Mouse (Mus musculus): ENCODE results near the gene Mapk8ip3. TPM values are rescaled to one million over a fixed set of nuclear protein-coding genes. Genes with fewer than 3 reads are reported as not detected.

The Mapk8ip3 gene
- polyA plus RNA-seq, 1 experiment: 60.2 TPM

DNA sequence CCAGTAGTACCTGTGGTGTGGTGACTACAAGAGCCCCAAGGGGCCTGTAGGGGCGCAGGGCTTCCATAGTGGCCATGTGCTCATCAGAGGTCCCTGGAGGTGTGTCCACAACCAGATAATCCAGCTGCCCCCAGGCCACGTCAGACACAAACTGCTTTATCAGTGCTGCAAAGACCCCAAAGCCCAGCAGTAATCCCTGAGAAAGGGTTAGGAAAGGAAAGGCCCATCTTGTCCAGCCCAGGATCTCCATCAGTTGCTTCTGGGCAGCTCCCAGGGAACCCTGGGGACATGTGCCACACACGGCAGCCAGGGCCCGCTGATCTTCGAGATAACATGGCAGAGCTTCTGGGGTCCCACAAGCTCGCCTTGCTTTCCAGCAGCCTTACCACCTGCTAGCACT lies 52.4 kb downstream of the Mapk8ip3 start:
- Histone ChIP-seq H3K36me3 (ENCODE audit: control insufficient read depth, insufficient read depth, low read length) (no peaks in the 10 kb centered on the region; the same call in none of the 2 replicates), H3K4me3 (ENCODE audit: control insufficient read depth, low read depth, low read length) (peak overlapping the region; percentile 99), H3K4me1 (ENCODE audit: control insufficient read depth, insufficient read depth, low read length) (peaks cover 13% of the 10 kb centered on the region), H3K27me3 (ENCODE audit: control insufficient read depth, insufficient read depth, low read length) (no peaks in the 10 kb centered on the region), H3K27ac (ENCODE audit: control insufficient read depth, insufficient read depth, low read depth, low read length) (no peak overlapping the region)
- TF ChIP-seq CTCF (IDR thresholded peaks at IDR 0.05; ENCODE audit: control insufficient read depth, insufficient read depth, insufficient replicate concordance, low read depth, low read length) (no peak), POLR2A (IDR thresholded peaks at IDR 0.05; ENCODE audit: control insufficient read depth, low read depth, low read length) (0 out of 2 replicates have a peak, but pooled peaks have one; percentile 23)

DNA sequence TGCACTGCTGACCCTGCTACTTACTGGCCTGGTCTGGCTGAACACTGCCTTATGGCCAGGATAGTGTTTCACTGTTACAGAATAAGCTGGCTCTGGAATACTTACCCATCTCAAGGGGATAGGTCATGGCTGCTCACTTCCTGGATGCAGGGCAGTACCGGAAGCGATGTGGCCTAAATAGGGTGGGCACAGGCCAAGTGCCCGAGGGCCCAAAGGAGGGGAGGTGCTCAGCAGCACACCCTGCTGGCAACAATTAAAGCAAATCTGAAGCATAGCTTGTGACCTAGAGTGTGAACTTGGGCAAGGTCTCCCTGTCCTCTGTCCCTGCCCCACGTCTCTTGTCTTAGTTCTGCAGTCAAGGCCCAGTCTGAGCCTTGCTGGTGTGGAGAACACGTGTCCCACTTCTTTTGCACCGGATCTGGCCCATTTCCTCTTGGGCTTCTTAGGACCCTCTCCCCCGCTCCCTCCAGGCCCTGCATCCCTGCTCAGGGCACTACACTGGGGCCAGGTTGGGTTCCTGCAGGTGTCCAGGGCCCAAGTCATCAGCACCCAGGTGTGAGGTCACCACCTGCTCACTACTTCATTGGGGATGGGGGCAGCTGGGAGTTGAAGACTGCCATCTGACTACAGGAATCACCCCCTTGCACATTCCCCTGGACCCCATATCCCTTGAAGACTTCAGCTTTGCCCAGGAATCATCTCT lies 54.9 kb downstream of the Mapk8ip3 start:
- H3K4me1 ChIP-seq (ENCODE audit: control insufficient read depth, insufficient read depth, low read length): peaks cover 6% of the 10 kb centered on the region; the same call in 1 of the 2 replicates
- no peak overlapping the region for H3K4me3 ChIP-seq (ENCODE audit: control insufficient read depth, low read depth, low read length)
- H3K36me3 ChIP-seq (ENCODE audit: control insufficient read depth, insufficient read depth, low read length): no peaks in the 10 kb centered on the region; the same call in 1 of the 2 replicates
- peak; percentile 38; the same call in 1 of the 2 replicates for TF ChIP-seq CTCF (IDR thresholded peaks at IDR 0.05; ENCODE audit: control insufficient read depth, insufficient read depth, insufficient replicate concordance, low read depth, low read length)
- 0 out of 2 replicates have a peak, but pooled peaks have one; percentile 8 for TF ChIP-seq POLR2A (IDR thresholded peaks at IDR 0.05; ENCODE audit: control insufficient read depth, low read depth, low read length)
- no peak overlapping the region for H3K27ac ChIP-seq (ENCODE audit: control insufficient read depth, insufficient read depth, low read depth, low read length)
- H3K27me3 ChIP-seq (ENCODE audit: control insufficient read depth, insufficient read depth, low read length): no peaks in the 10 kb centered on the region

DNA sequence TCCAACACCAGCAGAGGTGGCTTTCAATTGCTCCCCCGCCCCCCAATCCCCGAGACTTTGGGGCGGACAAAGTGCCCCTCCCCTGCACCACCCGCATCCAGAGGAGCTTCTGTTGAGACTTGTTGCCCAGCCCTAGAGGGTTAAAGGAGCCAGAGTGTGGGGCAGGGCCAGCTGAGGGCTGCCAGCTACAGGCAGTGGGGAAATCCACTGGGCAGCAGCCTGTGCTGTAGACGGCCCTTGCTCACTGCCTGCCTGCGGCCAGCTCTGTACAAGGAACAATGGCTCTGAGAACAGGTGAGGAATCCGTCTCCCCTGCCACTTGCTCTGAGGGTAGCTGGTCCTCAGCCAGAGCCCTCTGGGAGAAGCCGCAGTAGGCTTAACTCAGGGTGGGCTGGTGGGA lies 58.2 kb downstream of the Mapk8ip3 start:
- no peak overlapping the region for H3K27ac ChIP-seq (ENCODE audit: control insufficient read depth, insufficient read depth, low read depth, low read length)
- TF ChIP-seq CTCF (IDR thresholded peaks at IDR 0.05; ENCODE audit: control insufficient read depth, insufficient read depth, insufficient replicate concordance, low read depth, low read length) (no peak), POLR2A (IDR thresholded peaks at IDR 0.05; ENCODE audit: control insufficient read depth, low read depth, low read length) (no peak)
- no peak overlapping the region for H3K4me3 ChIP-seq (ENCODE audit: control insufficient read depth, low read depth, low read length)
- H3K36me3 ChIP-seq (ENCODE audit: control insufficient read depth, insufficient read depth, low read length): no peaks in the 10 kb centered on the region
- H3K4me1 ChIP-seq (ENCODE audit: control insufficient read depth, insufficient read depth, low read length): no peaks in the 10 kb centered on the region
- no peaks in the 10 kb centered on the region for H3K27me3 ChIP-seq (ENCODE audit: control insufficient read depth, insufficient read depth, low read length)

DNA sequence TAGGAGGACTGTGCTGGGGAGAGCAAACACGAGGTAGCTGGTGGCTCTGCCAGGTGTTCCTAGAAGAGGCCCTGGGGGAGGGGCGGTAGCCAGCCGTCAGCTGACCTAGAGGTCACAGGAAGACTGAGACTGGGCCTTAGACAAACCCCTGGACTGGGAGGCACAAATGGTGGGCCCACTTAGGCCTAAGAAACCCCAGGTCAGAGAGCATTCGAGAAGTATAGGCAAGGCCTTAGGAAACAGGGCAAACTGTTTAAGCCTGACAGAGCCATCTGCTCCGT lies 58.7 kb downstream of the Mapk8ip3 start:
- H3K4me3 ChIP-seq (ENCODE audit: control insufficient read depth, low read depth, low read length): no peak overlapping the region
- H3K4me1 ChIP-seq (ENCODE audit: control insufficient read depth, insufficient read depth, low read length): no peaks in the 10 kb centered on the region
- no peak for TF ChIP-seq POLR2A (IDR thresholded peaks at IDR 0.05; ENCODE audit: control insufficient read depth, low read depth, low read length)
- no peak overlapping the region for H3K27ac ChIP-seq (ENCODE audit: control insufficient read depth, insufficient read depth, low read depth, low read length)
- H3K27me3 ChIP-seq (ENCODE audit: control insufficient read depth, insufficient read depth, low read length): no peaks in the 10 kb centered on the region
- H3K36me3 ChIP-seq (ENCODE audit: control insufficient read depth, insufficient read depth, low read length): no peaks in the 10 kb centered on the region

DNA sequence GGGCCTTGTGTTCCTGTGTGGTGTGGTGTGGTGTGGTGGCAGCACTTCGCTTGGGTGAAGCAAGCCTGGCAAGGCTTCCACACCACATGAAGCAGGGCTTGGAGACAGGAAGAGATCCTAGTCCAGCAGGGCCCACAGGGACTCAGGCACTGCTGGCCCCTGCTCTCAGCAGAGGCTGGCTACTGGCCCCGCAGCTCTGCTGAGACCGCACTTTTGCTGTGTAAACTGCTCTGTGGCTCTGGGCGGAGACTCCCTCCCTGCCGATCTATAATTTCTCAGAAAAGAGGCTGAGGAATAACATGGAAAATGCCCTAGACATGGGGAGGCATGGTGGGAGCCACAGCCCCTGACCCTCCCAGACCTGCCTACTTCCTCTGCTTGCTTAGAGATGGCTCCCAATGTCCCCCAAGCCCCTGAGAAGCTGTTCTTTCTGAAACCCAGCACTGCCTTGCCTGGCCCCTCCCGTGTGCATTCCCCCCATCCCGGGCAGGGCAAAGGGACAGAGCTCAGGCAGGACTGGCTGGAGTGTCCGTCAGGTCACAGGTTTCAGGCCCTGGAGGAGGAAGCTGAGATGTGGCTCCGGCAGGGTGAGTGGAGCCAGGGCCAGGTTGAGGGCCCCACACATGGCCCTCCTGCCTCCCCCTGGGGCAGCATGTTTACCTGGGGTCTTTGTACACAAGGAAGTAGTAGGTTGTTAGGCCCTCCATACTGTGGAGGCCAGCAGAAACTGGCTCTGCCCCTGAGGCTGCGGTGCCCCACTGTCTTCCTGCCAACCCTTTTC lies 59.3 kb downstream of the Mapk8ip3 start:
- Histone ChIP-seq H3K4me1 (ENCODE audit: control insufficient read depth, insufficient read depth, low read length) (no peaks in the 10 kb centered on the region), H3K27ac (ENCODE audit: control insufficient read depth, insufficient read depth, low read depth, low read length) (no peak overlapping the region), H3K36me3 (ENCODE audit: control insufficient read depth, insufficient read depth, low read length) (no peaks in the 10 kb centered on the region), H3K4me3 (ENCODE audit: control insufficient read depth, low read depth, low read length) (no peak overlapping the region), H3K27me3 (ENCODE audit: control insufficient read depth, insufficient read depth, low read length) (no peaks in the 10 kb centered on the region)
- TF ChIP-seq CTCF (IDR thresholded peaks at IDR 0.05; ENCODE audit: control insufficient read depth, insufficient read depth, insufficient replicate concordance, low read depth, low read length) (no peak), POLR2A (IDR thresholded peaks at IDR 0.05; ENCODE audit: control insufficient read depth, low read depth, low read length) (no peak)

DNA sequence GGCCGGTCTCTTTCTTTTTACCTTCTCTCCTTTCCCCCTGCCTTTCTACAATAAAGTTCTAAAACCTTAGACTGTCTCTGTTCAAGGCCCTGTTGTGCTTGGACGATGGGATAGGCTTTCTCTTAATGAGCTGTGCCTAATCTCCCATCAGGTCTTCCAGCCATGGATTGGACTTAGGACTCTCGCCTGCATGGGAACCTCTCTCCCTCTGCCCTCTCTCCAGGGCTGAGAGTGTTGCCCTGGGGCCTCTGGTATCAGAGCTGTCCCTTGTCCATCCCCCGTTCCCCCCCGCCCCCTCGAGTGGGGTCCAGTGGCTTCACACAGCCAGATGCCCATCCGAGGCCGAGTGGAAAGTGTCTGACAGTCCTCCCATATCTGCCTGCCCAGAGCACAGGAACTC lies 61.8 kb downstream of the Mapk8ip3 start:
- no peaks in the 10 kb centered on the region; the same call in 1 of the 2 replicates for H3K4me1 ChIP-seq (ENCODE audit: control insufficient read depth, insufficient read depth, low read length)
- H3K27me3 ChIP-seq (ENCODE audit: control insufficient read depth, insufficient read depth, low read length): no peaks in the 10 kb centered on the region
- TF ChIP-seq CTCF (IDR thresholded peaks at IDR 0.05; ENCODE audit: control insufficient read depth, insufficient read depth, insufficient replicate concordance, low read depth, low read length) (no peak), POLR2A (IDR thresholded peaks at IDR 0.05; ENCODE audit: control insufficient read depth, low read depth, low read length) (no peak)
- H3K4me3 ChIP-seq (ENCODE audit: control insufficient read depth, low read depth, low read length): peak overlapping the region; percentile 90
- H3K36me3 ChIP-seq (ENCODE audit: control insufficient read depth, insufficient read depth, low read length): no peaks in the 10 kb centered on the region
- H3K27ac ChIP-seq (ENCODE audit: control insufficient read depth, insufficient read depth, low read depth, low read length): no peak overlapping the region

DNA sequence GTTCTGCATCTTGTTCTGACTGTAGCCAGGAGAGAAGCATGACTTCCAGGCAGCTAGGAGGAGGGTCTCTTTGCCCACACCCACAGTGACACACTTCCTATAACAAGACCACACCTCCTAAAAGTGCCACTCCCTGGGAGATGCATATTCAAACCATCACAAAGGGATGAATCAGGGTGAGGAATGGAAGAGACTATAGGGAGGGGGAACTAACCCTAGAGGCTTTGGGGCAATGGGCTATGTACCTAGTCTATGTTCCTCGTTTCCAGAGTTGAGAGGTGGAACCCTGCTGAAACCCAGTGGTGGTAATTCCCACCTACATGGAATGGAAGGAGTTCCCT lies 62.4 kb downstream of the Mapk8ip3 start:
- no peaks in the 10 kb centered on the region; the same call in 1 of the 2 replicates for H3K4me1 ChIP-seq (ENCODE audit: control insufficient read depth, insufficient read depth, low read length)
- TF ChIP-seq CTCF (IDR thresholded peaks at IDR 0.05; ENCODE audit: control insufficient read depth, insufficient read depth, insufficient replicate concordance, low read depth, low read length): no peak
- TF ChIP-seq POLR2A (IDR thresholded peaks at IDR 0.05; ENCODE audit: control insufficient read depth, low read depth, low read length): peak; percentile 44; the same call in 1 of the 2 replicates
- H3K36me3 ChIP-seq (ENCODE audit: control insufficient read depth, insufficient read depth, low read length): no peaks in the 10 kb centered on the region
- H3K4me3 ChIP-seq (ENCODE audit: control insufficient read depth, low read depth, low read length): peak overlapping the region; percentile 90
- H3K27me3 ChIP-seq (ENCODE audit: control insufficient read depth, insufficient read depth, low read length): no peaks in the 10 kb centered on the region
- peak overlapping the region; percentile 70; the same call in 1 of the 2 replicates for H3K27ac ChIP-seq (ENCODE audit: control insufficient read depth, insufficient read depth, low read depth, low read length)

Measured in testis, adult 2 months (tissue).